Mouse (Mus musculus): Measurements from ENCODE around the gene Neurog1. TPM values are rescaled to one million over a fixed set of nuclear protein-coding genes. Genes with fewer than 3 reads are reported as not detected.

The Neurog1 gene
- polyA plus RNA-seq, 1 experiment, result 10.1 TPM

DNA sequence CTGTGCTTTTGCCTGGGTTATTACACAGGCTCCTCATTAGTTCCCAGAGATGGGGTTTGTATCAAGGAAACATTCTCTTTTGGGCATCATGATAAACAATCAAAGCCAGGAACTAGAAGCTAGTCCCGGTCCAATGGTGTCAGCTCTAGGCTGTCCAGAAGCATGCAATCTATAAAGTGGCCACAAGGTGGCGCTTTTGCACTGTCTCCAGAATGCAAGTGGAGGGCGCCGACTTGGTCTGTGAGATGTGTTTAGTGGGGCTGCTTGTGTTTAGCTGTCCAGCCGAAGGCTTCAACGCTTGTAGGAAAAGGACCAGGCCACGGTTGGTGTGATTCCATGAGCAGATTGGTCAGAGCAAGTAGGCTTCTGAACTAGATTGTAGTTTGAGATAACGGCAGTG lies 27.5 kb upstream of the Neurog1 start:
- peak; percentile 88 for DNase-seq (ENCODE audit: low read depth)
- TF ChIP-seq CTCF (IDR thresholded peaks at IDR 0.05; ENCODE audit: borderline replicate concordance, extremely low read depth, insufficient read depth, insufficient read length) (peak; percentile 97), POLR2A (IDR thresholded peaks at IDR 0.05; ENCODE audit: borderline replicate concordance, extremely low read depth, insufficient read depth, insufficient read length, poor library complexity, severe bottlenecking) (no peak)

DNA sequence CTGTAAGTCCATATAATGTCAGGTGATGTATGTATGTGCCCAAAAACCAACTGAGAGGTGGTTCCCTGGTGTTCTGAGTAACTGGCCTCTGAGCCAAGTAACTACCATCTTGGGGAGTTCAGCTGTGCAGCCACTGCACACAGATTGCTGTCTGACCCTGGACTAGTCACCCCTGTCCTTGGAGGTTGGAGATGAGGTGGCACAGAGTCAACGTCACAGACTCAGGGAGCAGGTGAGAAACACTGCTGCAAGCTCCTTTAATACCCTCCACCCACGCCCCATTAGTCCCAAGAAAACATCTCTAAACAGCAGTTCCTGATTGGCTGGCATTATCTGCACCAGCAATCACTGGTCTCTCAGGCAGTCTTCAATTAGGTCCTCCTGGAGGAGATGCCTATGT lies 23.2 kb upstream of the Neurog1 start:
- no peak for DNase-seq (ENCODE audit: low read depth)
- TF ChIP-seq POLR2A (IDR thresholded peaks at IDR 0.05; ENCODE audit: borderline replicate concordance, extremely low read depth, insufficient read depth, insufficient read length, poor library complexity, severe bottlenecking) (no peak), CTCF (IDR thresholded peaks at IDR 0.05; ENCODE audit: borderline replicate concordance, extremely low read depth, insufficient read depth, insufficient read length) (no peak)

DNA sequence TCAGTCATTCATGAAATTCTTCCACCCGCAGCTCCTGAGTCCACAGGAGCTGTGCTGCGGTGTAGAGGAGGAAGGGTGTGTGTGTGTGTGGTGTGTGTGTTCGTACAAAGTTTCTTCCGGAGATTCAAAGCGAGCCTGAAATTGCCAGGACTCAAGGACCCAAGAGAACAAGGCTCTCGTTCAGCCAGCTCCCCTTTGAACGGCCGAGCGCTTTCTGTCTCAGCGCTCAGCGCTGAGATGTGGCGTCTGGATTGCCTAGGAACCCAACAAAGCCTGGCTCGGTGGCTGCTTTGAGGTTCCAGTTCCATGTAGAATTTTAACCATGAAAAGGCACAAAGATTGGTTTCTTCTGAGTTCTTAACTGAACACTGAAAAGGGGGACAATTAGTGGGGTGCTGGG lies 18.2 kb upstream of the Neurog1 start:
- DNase-seq (ENCODE audit: low read depth), result peak; percentile 51
- TF ChIP-seq POLR2A (IDR thresholded peaks at IDR 0.05; ENCODE audit: borderline replicate concordance, extremely low read depth, insufficient read depth, insufficient read length, poor library complexity, severe bottlenecking) (no peak), CTCF (IDR thresholded peaks at IDR 0.05; ENCODE audit: borderline replicate concordance, extremely low read depth, insufficient read depth, insufficient read length) (no peak)

DNA sequence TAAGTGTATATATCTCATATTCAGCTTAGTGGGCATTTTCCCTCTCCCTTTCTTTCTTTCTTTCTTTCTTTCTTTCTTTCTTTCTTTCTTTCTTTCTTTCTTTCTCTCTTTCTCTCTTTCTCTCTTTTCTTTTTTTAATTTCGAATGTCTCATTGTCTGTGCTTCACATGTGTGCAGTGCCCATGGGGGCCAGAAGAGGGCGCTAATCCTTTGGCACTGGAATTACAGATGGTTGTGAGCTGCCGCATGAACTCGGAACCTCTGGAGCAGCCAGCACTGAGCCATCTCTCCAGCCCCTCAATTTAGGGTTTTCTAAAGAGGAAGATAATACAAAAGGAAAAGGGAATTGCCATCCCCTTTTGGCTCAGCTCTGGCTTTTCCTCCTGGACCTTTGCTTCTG lies 15.4 kb upstream of the Neurog1 start:
- no peak for DNase-seq (ENCODE audit: low read depth)
- TF ChIP-seq CTCF (IDR thresholded peaks at IDR 0.05; ENCODE audit: borderline replicate concordance, extremely low read depth, insufficient read depth, insufficient read length), result peak; percentile 49; the same call in 1 of the 2 replicates
- TF ChIP-seq POLR2A (IDR thresholded peaks at IDR 0.05; ENCODE audit: borderline replicate concordance, extremely low read depth, insufficient read depth, insufficient read length, poor library complexity, severe bottlenecking), result no peak

DNA sequence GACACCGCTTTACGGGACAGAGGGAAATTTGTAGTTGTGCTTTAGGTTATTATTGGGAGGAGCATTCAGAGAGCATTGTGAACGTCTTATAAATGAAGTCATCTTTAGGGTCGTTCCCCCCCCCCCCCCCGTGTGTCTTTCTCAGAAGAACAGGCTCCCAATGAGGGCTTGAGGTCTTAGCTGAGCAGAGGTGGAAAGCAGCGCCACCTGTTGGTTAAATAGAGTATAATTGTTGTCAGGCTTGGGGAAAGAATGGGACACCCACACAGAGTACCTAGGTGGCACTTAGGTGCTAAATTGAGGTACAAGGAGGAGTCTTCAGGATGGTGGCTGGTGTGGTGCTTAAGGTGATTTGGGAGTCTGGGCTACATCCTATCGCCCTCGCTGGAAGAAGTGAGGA lies 14.5 kb upstream of the Neurog1 start:
- peak; percentile 79 for DNase-seq (ENCODE audit: low read depth)
- TF ChIP-seq CTCF (IDR thresholded peaks at IDR 0.05; ENCODE audit: borderline replicate concordance, extremely low read depth, insufficient read depth, insufficient read length) (peak; percentile 64; the same call in 1 of the 2 replicates), POLR2A (IDR thresholded peaks at IDR 0.05; ENCODE audit: borderline replicate concordance, extremely low read depth, insufficient read depth, insufficient read length, poor library complexity, severe bottlenecking) (no peak)

DNA sequence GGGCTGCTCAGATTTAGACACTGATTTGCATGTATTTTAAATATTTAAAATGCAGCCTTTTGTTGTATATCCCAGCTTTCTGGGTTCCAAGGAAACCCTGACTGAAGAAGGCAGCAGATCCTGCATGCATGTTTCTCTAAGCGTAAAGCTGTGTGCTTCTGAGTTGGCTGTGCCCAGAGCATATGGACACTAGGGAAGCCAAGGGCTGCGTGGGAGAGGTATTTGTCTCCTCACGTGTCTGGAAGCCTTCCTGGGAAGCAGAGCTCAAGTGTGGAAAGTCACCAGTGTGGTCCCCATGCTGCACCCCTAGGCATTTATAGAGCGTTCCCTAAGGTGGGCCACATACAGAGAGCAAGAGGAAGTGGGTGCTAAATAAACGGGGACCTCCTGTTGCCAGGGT lies 13.7 kb upstream of the Neurog1 start:
- no peak for TF ChIP-seq CTCF (IDR thresholded peaks at IDR 0.05; ENCODE audit: borderline replicate concordance, extremely low read depth, insufficient read depth, insufficient read length)
- TF ChIP-seq POLR2A (IDR thresholded peaks at IDR 0.05; ENCODE audit: borderline replicate concordance, extremely low read depth, insufficient read depth, insufficient read length, poor library complexity, severe bottlenecking), result no peak
- no peak for DNase-seq (ENCODE audit: low read depth)

DNA sequence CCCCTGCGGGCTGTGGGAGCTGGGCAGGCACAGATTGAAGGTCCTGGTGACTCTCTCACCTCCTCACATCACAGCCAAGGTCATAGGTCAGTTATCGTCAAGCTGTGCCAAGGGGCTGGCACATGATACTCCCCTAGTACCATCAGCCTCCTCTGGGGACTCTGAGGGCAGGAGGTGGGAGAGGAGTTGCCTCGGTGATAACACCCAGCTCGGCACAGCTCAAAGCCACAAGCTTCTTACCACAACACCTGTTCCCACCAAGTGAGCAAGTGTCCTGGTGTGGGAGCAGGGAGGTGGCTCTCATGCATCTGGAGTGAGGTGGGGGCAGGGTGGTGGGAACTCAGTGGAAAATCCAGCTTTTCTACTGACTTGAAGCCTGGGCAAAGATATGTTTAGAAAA lies 10.3 kb upstream of the Neurog1 start:
- DNase-seq (ENCODE audit: low read depth), result no peak
- no peak for TF ChIP-seq POLR2A (IDR thresholded peaks at IDR 0.05; ENCODE audit: borderline replicate concordance, extremely low read depth, insufficient read depth, insufficient read length, poor library complexity, severe bottlenecking)
- no peak for TF ChIP-seq CTCF (IDR thresholded peaks at IDR 0.05; ENCODE audit: borderline replicate concordance, extremely low read depth, insufficient read depth, insufficient read length)

DNA sequence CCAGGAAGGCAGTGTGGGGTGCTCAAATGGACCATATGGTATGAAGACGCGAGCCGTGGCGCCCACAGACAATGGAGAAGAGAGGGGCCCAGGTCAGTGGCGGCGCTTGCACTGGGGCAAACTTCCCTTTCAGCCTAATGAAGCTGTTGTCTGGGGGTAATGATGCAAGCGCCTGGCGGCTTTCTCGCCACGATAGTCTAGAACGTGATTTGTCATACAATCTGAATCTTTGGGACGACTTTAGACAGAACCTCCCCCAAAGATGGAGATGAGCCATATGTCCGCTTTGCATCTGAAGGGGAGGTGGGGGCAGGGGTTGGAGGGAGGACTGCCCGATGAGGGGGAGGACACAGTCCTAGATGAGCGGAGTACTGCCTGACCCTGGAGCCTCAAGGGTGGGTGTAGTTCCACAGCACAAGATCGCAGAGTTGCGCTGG lies 8.4 kb upstream of the Neurog1 start:
- TF ChIP-seq CTCF (IDR thresholded peaks at IDR 0.05; ENCODE audit: borderline replicate concordance, extremely low read depth, insufficient read depth, insufficient read length), result no peak
- DNase-seq (ENCODE audit: low read depth), result peak; percentile 72

DNA sequence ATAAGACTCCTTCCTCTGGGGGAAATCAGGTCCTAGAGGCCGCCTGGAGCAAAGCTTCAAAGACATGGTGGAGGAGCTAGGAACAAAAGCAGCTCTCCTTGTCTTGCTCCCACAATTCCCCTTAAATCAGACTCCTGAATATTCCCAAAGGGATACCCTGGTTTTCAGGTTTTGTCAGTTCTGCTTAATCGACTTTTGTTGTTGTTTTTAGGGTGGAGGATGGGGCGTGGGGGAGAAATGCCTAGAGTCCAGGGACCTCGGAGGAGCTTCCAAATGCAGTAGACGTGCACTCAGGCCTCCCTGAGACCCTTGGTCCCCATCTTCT lies 7.9 kb upstream of the Neurog1 start:
- DNase-seq (ENCODE audit: low read depth), result no peak
- TF ChIP-seq CTCF (IDR thresholded peaks at IDR 0.05; ENCODE audit: borderline replicate concordance, extremely low read depth, insufficient read depth, insufficient read length), result no peak
- TF ChIP-seq POLR2A (IDR thresholded peaks at IDR 0.05; ENCODE audit: borderline replicate concordance, extremely low read depth, insufficient read depth, insufficient read length, poor library complexity, severe bottlenecking), result no peak

DNA sequence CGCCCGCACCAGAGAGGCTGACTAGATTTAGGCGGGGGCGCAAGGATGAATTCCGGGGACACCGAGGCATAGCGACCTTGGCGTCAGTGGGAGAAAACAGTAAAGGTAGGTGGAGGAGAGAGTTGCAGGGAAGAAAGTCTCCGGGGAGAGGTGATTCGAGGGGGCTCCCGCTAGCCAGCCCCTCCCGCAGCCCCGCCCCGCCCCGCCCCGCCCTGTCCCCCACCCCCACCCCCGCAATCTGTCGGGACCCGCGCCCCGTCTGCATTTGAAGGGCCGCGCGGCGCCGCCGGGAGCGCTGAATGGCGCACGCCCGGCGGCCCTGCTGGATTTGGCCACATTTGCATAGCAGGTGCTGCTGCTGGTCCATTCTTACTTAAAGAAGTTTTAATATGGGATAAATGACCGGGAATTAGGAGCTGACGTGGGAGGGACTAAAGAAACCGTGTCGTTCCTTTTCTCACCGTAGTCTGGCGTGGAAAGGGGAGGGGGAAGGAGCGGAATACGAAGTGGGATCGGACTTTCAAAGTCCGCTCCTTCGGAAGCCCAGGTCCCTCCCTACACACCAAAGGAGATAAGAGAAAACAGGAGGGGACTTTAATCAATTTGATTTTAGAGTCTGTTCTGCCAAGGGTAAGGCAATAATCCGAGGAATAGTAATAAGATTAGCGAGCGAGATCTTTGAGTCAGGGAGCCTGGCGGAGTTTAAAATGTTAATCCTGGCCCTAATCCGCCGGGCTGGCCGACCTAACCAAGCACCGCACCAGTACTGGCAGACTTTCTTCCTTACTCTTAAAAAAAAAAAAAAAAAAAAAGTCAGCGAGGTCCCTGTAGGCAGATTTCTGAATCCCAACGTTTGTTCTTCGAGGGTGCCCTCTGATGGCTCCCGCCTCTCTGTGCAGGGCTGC lies 7.3 kb upstream of the Neurog1 start:
- no peak for TF ChIP-seq POLR2A (IDR thresholded peaks at IDR 0.05; ENCODE audit: borderline replicate concordance, extremely low read depth, insufficient read depth, insufficient read length, poor library complexity, severe bottlenecking)
- peak; percentile 21; the same call in 1 of the 2 replicates for TF ChIP-seq CTCF (IDR thresholded peaks at IDR 0.05; ENCODE audit: borderline replicate concordance, extremely low read depth, insufficient read depth, insufficient read length)
- peak; percentile 78 for DNase-seq (ENCODE audit: low read depth)

DNA sequence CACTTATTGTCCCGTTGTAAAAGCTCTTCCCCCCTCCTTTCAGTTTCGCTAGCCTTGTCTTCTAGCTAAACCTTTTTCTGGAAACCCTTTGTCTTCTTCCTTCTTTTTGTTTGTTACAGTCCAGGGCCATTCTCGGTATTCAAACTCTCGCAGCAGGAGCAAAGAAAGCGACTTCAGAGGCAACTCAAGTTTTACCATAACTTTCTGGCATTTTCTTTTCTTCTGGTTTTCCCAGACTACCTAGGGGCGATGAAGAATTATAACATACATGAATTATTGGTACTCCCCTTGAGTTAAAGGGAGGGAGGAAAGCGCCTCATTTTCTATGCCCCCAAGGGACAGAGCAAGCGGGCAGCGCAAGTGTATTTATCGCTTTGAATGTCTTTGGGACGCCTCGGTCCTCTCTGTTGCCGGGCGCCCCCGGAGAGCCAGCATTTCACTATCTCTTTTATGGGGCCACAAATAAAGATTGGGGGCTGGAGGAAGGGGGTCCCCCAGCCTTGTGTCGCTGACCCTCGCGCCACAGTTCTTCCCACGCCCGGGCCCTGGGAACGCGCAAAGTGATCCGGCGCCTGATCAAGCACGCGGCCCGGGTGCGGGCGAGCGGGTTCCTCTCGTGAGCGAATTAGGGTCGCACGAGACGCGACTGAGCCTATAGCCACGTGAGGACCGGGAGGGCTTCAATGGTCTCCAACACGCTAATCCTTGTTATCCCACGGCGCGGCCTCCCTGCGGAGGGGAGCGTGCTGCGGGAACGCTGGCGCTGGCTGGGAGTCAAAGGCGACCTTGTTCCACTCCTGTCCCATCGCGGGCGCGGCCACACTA lies 6.4 kb upstream of the Neurog1 start:
- peak; percentile 66 for DNase-seq (ENCODE audit: low read depth)

More for the DNA sequence above, 6.4 kb upstream of the Neurog1 start:
- TF ChIP-seq POLR2A (IDR thresholded peaks at IDR 0.05; ENCODE audit: borderline replicate concordance, extremely low read depth, insufficient read depth, insufficient read length, poor library complexity, severe bottlenecking) (0 out of 2 replicates have a peak, but pooled peaks have one; percentile 6), CTCF (IDR thresholded peaks at IDR 0.05; ENCODE audit: borderline replicate concordance, extremely low read depth, insufficient read depth, insufficient read length) (no peak)

All from brain, embryonic 14.5 days (tissue).